In the genomic region with DNA sequence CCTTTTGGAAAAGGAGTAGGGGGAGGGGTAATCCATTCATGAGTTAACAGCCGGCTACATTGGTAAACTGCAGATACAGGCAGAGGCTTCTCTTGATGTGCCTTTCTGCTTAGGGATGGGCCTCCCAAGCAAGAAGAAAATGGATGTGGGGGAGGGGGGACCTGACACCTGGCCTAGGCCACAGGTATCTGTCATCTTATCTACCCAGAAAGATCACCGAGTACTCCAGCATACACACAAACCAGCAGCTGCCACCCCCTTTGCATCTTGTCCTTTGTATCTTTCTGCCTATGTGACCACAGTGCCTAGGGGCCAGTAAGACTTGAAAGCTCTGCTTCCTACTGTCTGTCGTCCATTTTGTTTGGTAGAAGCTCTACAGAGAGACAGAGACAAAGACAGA, we compare ENCODE assay signal across 22 mouse cellular contexts.
DNase-seq lines count a peak whose midpoint lies in the region; ATAC-seq and TF ChIP-seq lines count a peak whose summit lies in the region.
"Had no signal": no experiment of that assay in that cellular context is flagged by ENCODE, and none has a peak within 500 bp of the region (broad histone marks: within the 10 kb centered on the region; RNA-seq: fewer than 3 reads in every experiment).

No protein-coding gene starts in this region.

- no peak for TF ChIP-seq RAD21 in CH12.LX (IDR thresholded peaks at IDR 0.05; ENCODE audit: low read depth, low read length)

- no peaks in the 10 kb centered on the region for H3K36me3 ChIP-seq in kidney, embryonic 14.5 days (ENCODE audit: control insufficient read depth, insufficient read depth, low read length)
- no peaks in the 10 kb centered on the region for H3K36me3 ChIP-seq in testis, adult 2 months (ENCODE audit: control insufficient read depth, insufficient read depth, low read length)
- H3K36me3 ChIP-seq in CH12.LX (replicated peaks in 1 of 2; ENCODE audit: control insufficient read depth in 1 of 2, insufficient read depth in 1 of 2, low read length in 1 of 2), result no peaks in the 10 kb centered on the region
- H3K36me3 ChIP-seq: embryonic facial prominence, embryonic 13.5 days; forebrain, embryonic 15.5 days; heart, embryonic 15.5 days; hindbrain, embryonic 15.5 days had no signal

- 0 out of 2 replicates have a peak, but pooled peaks have one; percentile 10 for ATAC-seq in kidney, embryonic 14.5 days (ENCODE audit: low FRiP score, low TSS enrichment)
- ATAC-seq: activated CD4-positive, CD25-positive, alpha-beta regulatory T cell, adult 4 months; CD4-positive, CD25-positive, alpha-beta regulatory T cell, adult 4 months; forebrain, embryonic 15.5 days; Patski had no signal

- H3K9me3 ChIP-seq in kidney, embryonic 14.5 days (ENCODE audit: control insufficient read depth, low read length), result no peaks in the 10 kb centered on the region
- no peaks in the 10 kb centered on the region for H3K9me3 ChIP-seq in CH12.LX (replicated peaks; ENCODE audit: low read length)
- H3K9me3 ChIP-seq: embryonic facial prominence, embryonic 13.5 days; forebrain, embryonic 15.5 days; heart, embryonic 15.5 days; hindbrain, embryonic 15.5 days had no signal

- no peak overlapping the region for H3K4me2 ChIP-seq in kidney, embryonic 14.5 days (replicated peaks; ENCODE audit: low read depth, low read length)
- no peak overlapping the region for H3K4me2 ChIP-seq in CH12.LX (ENCODE audit: insufficient read depth, low read depth, poor library complexity, severe bottlenecking)
- H3K4me2 ChIP-seq: embryonic facial prominence, embryonic 13.5 days; forebrain, embryonic 15.5 days; heart, embryonic 11.5 days; heart, embryonic 15.5 days; hindbrain, embryonic 15.5 days had no signal

- H3K27me3 ChIP-seq in kidney, embryonic 14.5 days (ENCODE audit: control insufficient read depth, insufficient read depth, low read length), result no peaks in the 10 kb centered on the region
- no peaks in the 10 kb centered on the region for H3K27me3 ChIP-seq in testis, adult 2 months (ENCODE audit: control insufficient read depth, insufficient read depth, low read length)
- H3K27me3 ChIP-seq in CH12.LX (replicated peaks), result no peaks in the 10 kb centered on the region
- H3K27me3 ChIP-seq: forebrain, embryonic 15.5 days; heart, embryonic 15.5 days; hindbrain, embryonic 15.5 days; Patski had no signal

- no peak overlapping the region for H3K4me3 ChIP-seq in kidney, embryonic 14.5 days (ENCODE audit: low read length)
- peak overlapping the region; percentile 21 for H3K4me3 ChIP-seq in testis, adult 2 months (ENCODE audit: control insufficient read depth, low read depth, low read length)
- no peak overlapping the region for H3K4me3 ChIP-seq in CH12.LX (replicated peaks in 1 of 3; ENCODE audit: low read depth in 2 of 3, low read length in 2 of 3, poor library complexity in 1 of 3)
- H3K4me3 ChIP-seq: embryonic facial prominence, embryonic 13.5 days; forebrain, embryonic 15.5 days; heart, adult 2 months; heart, embryonic 15.5 days; hindbrain, embryonic 15.5 days had no signal

- no peaks in the 10 kb centered on the region for H3K79me2 ChIP-seq in CH12.LX (replicated peaks; ENCODE audit: control insufficient read depth, extremely low read depth, insufficient read depth, poor library complexity, severe bottlenecking)

- DNase-seq in kidney, postnatal 36 days, result no peak
- no peak for DNase-seq in testis, postnatal 10 days (ENCODE audit: low spot score)
- DNase-seq in CH12.LX (ENCODE audit: extremely low read depth), result no peak
- DNase-seq in spleen, adult 12 weeks (ENCODE audit: low spot score), result no peak
- DNase-seq: adrenal gland, postnatal 14 days; B cell, adult 2 months; cerebellum, adult 11-12 months; cerebellum, adult 9-10 months; cerebellum, postnatal 25 days; gastrocnemius, postnatal 14 days; heart, adult 2 months; heart, postnatal 14 days had no signal

- no peak overlapping the region for H3K9ac ChIP-seq in kidney, embryonic 14.5 days (ENCODE audit: low read depth, low read length)
- peak overlapping the region; percentile 26 for H3K9ac ChIP-seq in CH12.LX (ENCODE audit: insufficient read depth, low read depth)
- H3K9ac ChIP-seq: embryonic facial prominence, embryonic 13.5 days; forebrain, embryonic 15.5 days; heart, embryonic 15.5 days; hindbrain, embryonic 15.5 days had no signal

- 23% methylated on average over 3 of the region's 3 CpGs for WGBS in kidney, embryonic 14.5 days

- no peak for TF ChIP-seq CTCF in testis, adult 2 months (IDR thresholded peaks at IDR 0.05; ENCODE audit: control insufficient read depth, insufficient read depth, insufficient replicate concordance, low read depth, low read length)
- TF ChIP-seq CTCF in CH12.LX (conservative IDR thresholded peaks at IDR 0.05 in 1 of 2, IDR thresholded peaks at IDR 0.05 in 1 of 2; ENCODE audit: low read depth in 2 of 2, low read length in 2 of 2), result no peak

- TF ChIP-seq POLR2A in testis, adult 2 months (IDR thresholded peaks at IDR 0.05; ENCODE audit: control insufficient read depth, low read depth, low read length), result no peak
- no peak for TF ChIP-seq POLR2A in CH12.LX (IDR thresholded peaks at IDR 0.05; ENCODE audit: low read depth, low read length)

- H3K27ac ChIP-seq in kidney, embryonic 14.5 days (ENCODE audit: low read depth, low read length), result no peak overlapping the region
- no peak overlapping the region for H3K27ac ChIP-seq in testis, adult 2 months (ENCODE audit: control insufficient read depth, insufficient read depth, low read depth, low read length)
- H3K27ac ChIP-seq in CH12.LX (ENCODE audit: insufficient read depth, low read depth), result peak overlapping the region; percentile 100
- H3K27ac ChIP-seq: embryonic facial prominence, embryonic 13.5 days; forebrain, embryonic 15.5 days; heart, adult 2 months; heart, embryonic 15.5 days; hindbrain, embryonic 15.5 days had no signal

- peaks cover 19% of the 10 kb centered on the region; the same call in 1 of the 2 replicates for H3K4me1 ChIP-seq in kidney, embryonic 14.5 days (ENCODE audit: control insufficient read depth, insufficient read depth, low read length)
- peaks cover under 1% of the 10 kb centered on the region for H3K4me1 ChIP-seq in testis, adult 2 months (ENCODE audit: control insufficient read depth, insufficient read depth, low read length)
- peaks cover 39 to 81% of the 10 kb centered on the region in 2 experiments for H3K4me1 ChIP-seq in CH12.LX (ENCODE audit: control insufficient read depth in 1 of 2, insufficient read depth in 2 of 2)

- dilution Hi-C loops in CH12.LX (cut with MboI; ENCODE audit: extremely low pct_ligation_motif_present, extremely low pct_unique_long_range_greater_than_20kb, low sequenced_read_pairs), result no loop called here

- in situ Hi-C loops in CH12.LX (cut with MboI; ENCODE audit: low pct_ligation_motif_present, low pct_unique_long_range_greater_than_20kb, low sequenced_read_pairs), result loop anchor here (10.0 kb wide), 1 partner anchor 157 kb away; no protein-coding TSS in a partner anchor

- no peak for TF ChIP-seq EP300 in CH12.LX (IDR thresholded peaks at IDR 0.05; ENCODE audit: low read length)

TF ChIP-seq in CH12.LX, 34 proteins besides CTCF, POLR2A, EP300 and RAD21:
- TF ChIP-seq USF1 (IDR thresholded peaks at IDR 0.05; ENCODE audit: low read depth, low read length), result no peak
- no peak for TF ChIP-seq PAX5 (IDR thresholded peaks at IDR 0.05; ENCODE audit: low read length)
- no peak for TF ChIP-seq RCOR1 (conservative IDR thresholded peaks at IDR 0.05; ENCODE audit: low read depth, low read length)
- no peak for TF ChIP-seq HCFC1 (IDR thresholded peaks at IDR 0.05; ENCODE audit: low read depth, low read length)
- peak; percentile 72; the same call in 1 of the 2 replicates for TF ChIP-seq CHD2 (IDR thresholded peaks at IDR 0.05; ENCODE audit: low read length)
- no peak for TF ChIP-seq POLR2AphosphoS2 (IDR thresholded peaks at IDR 0.05; ENCODE audit: low read depth, low read length)
- TF ChIP-seq TCF12 (IDR thresholded peaks at IDR 0.05; ENCODE audit: low read depth, low read length), result peak; percentile 57; the same call in 1 of the 2 replicates
